Mouse (Mus musculus): Measurements from ENCODE around the gene Cd247. TPM values are rescaled to one million over a fixed set of nuclear protein-coding genes. Genes with fewer than 3 reads are reported as not detected.
A peak's percentile ranks its signal among the peaks of the same experiment; 100 is the strongest.

Cd247 gene
- polyA plus RNA-seq, 1 experiment: 0.29 TPM

- peak in 1 of 2 experiments; percentile 21 for DNase-seq
- Histone ChIP-seq H3K4me3 (replicated peaks; ENCODE audit: insufficient read depth, low read depth, low read length) (no peak overlapping the region), H3K4me1 (ENCODE audit: control insufficient read depth, insufficient read depth, low read length) (no peaks in the 10 kb centered on the region; the same call in 1 of the 2 replicates), H3K27ac (ENCODE audit: insufficient read depth, low read length) (no peak overlapping the region), H3K27me3 (ENCODE audit: control insufficient read depth, insufficient read depth, low read length) (no peaks in the 10 kb centered on the region)
- WGBS: 12% methylated on average over 20 of the region's 20 CpGs
- TF ChIP-seq CTCF (IDR thresholded peaks at IDR 0.05; ENCODE audit: borderline replicate concordance, insufficient read depth, low read depth, low read length) (peak; percentile 65), POLR2A (IDR thresholded peaks at IDR 0.05; ENCODE audit: borderline replicate concordance, insufficient read depth, low read length) (no peak)
Measured at GRCm38 (mm10) chr1:165780586-165781111, 7.8 kb upstream of the Cd247 start.

- TF ChIP-seq POLR2A (IDR thresholded peaks at IDR 0.05; ENCODE audit: borderline replicate concordance, insufficient read depth, low read length) (no peak), CTCF (IDR thresholded peaks at IDR 0.05; ENCODE audit: borderline replicate concordance, insufficient read depth, low read depth, low read length) (no peak)
- no peak overlapping the region for H3K27ac ChIP-seq (ENCODE audit: insufficient read depth, low read length)
- H3K4me3 ChIP-seq (replicated peaks; ENCODE audit: insufficient read depth, low read depth, low read length): no peak overlapping the region
- no peak for DNase-seq
- no peaks in the 10 kb centered on the region for H3K27me3 ChIP-seq (ENCODE audit: control insufficient read depth, insufficient read depth, low read length)
- no peaks in the 10 kb centered on the region; the same call in 1 of the 2 replicates for H3K4me1 ChIP-seq (ENCODE audit: control insufficient read depth, insufficient read depth, low read length)
- WGBS: 81% methylated on average over 9 of the region's 9 CpGs
Measured at GRCm38 (mm10) chr1:165781426-165781825, 7.1 kb upstream of the Cd247 start.

GRCm38 (mm10) chr1:165781911-165782310 lies 6.6 kb upstream of the Cd247 start:
- no peak overlapping the region for H3K27ac ChIP-seq (ENCODE audit: insufficient read depth, low read length)
- WGBS: 79% methylated on average over 12 of the region's 12 CpGs
- no peak overlapping the region for H3K4me3 ChIP-seq (replicated peaks; ENCODE audit: insufficient read depth, low read depth, low read length)
- H3K4me1 ChIP-seq (ENCODE audit: control insufficient read depth, insufficient read depth, low read length): no peaks in the 10 kb centered on the region; the same call in 1 of the 2 replicates
- TF ChIP-seq POLR2A (IDR thresholded peaks at IDR 0.05; ENCODE audit: borderline replicate concordance, insufficient read depth, low read length) (no peak), CTCF (IDR thresholded peaks at IDR 0.05; ENCODE audit: borderline replicate concordance, insufficient read depth, low read depth, low read length) (no peak)
- no peak for DNase-seq
- no peaks in the 10 kb centered on the region for H3K27me3 ChIP-seq (ENCODE audit: control insufficient read depth, insufficient read depth, low read length)

GRCm38 (mm10) chr1:165786296-165786695 lies 2.2 kb upstream of the Cd247 start:
- 11% methylated on average over 11 of the region's 11 CpGs for WGBS
- TF ChIP-seq CTCF (IDR thresholded peaks at IDR 0.05; ENCODE audit: borderline replicate concordance, insufficient read depth, low read depth, low read length): no peak
- TF ChIP-seq POLR2A (IDR thresholded peaks at IDR 0.05; ENCODE audit: borderline replicate concordance, insufficient read depth, low read length): no peak
- H3K27ac ChIP-seq (ENCODE audit: insufficient read depth, low read length): no peak overlapping the region
- no peak for DNase-seq
- no peaks in the 10 kb centered on the region for H3K4me1 ChIP-seq (ENCODE audit: control insufficient read depth, insufficient read depth, low read length)
- no peaks in the 10 kb centered on the region for H3K27me3 ChIP-seq (ENCODE audit: control insufficient read depth, insufficient read depth, low read length)
- H3K4me3 ChIP-seq (replicated peaks; ENCODE audit: insufficient read depth, low read depth, low read length): no peak overlapping the region

- Histone ChIP-seq H3K4me3 (replicated peaks; ENCODE audit: insufficient read depth, low read depth, low read length) (no peak overlapping the region), H3K4me1 (ENCODE audit: control insufficient read depth, insufficient read depth, low read length) (no peaks in the 10 kb centered on the region), H3K27me3 (ENCODE audit: control insufficient read depth, insufficient read depth, low read length) (no peaks in the 10 kb centered on the region), H3K27ac (ENCODE audit: insufficient read depth, low read length) (no peak overlapping the region)
- DNase-seq: no peak
- WGBS: 80% methylated on average over 17 of the region's 17 CpGs
- TF ChIP-seq CTCF (IDR thresholded peaks at IDR 0.05; ENCODE audit: borderline replicate concordance, insufficient read depth, low read depth, low read length): no peak
- TF ChIP-seq POLR2A (IDR thresholded peaks at IDR 0.05; ENCODE audit: borderline replicate concordance, insufficient read depth, low read length): no peak
Measured at GRCm38 (mm10) chr1:165789066-165789660, 682 bp downstream of the Cd247 start.

- no peak overlapping the region for H3K27ac ChIP-seq (ENCODE audit: insufficient read depth, low read length)
- H3K4me1 ChIP-seq (ENCODE audit: control insufficient read depth, insufficient read depth, low read length): no peaks in the 10 kb centered on the region
- no peak for TF ChIP-seq CTCF (IDR thresholded peaks at IDR 0.05; ENCODE audit: borderline replicate concordance, insufficient read depth, low read depth, low read length)
- no peak for TF ChIP-seq POLR2A (IDR thresholded peaks at IDR 0.05; ENCODE audit: borderline replicate concordance, insufficient read depth, low read length)
- WGBS: 94% methylated on average over 6 of the region's 6 CpGs
- H3K27me3 ChIP-seq (ENCODE audit: control insufficient read depth, insufficient read depth, low read length): no peaks in the 10 kb centered on the region
- no peak for DNase-seq
- H3K4me3 ChIP-seq (replicated peaks; ENCODE audit: insufficient read depth, low read depth, low read length): no peak overlapping the region
Measured at GRCm38 (mm10) chr1:165789963-165790362, 1.5 kb downstream of the Cd247 start.

GRCm38 (mm10) chr1:165790461-165791210 lies 2.2 kb downstream of the Cd247 start:
- no peak overlapping the region for H3K27ac ChIP-seq (ENCODE audit: insufficient read depth, low read length)
- TF ChIP-seq POLR2A (IDR thresholded peaks at IDR 0.05; ENCODE audit: borderline replicate concordance, insufficient read depth, low read length) (no peak), CTCF (IDR thresholded peaks at IDR 0.05; ENCODE audit: borderline replicate concordance, insufficient read depth, low read depth, low read length) (no peak)

More at GRCm38 (mm10) chr1:165790461-165791210, 2.2 kb downstream of the Cd247 start:
- Histone ChIP-seq H3K27me3 (ENCODE audit: control insufficient read depth, insufficient read depth, low read length) (no peaks in the 10 kb centered on the region), H3K4me3 (replicated peaks; ENCODE audit: insufficient read depth, low read depth, low read length) (no peak overlapping the region), H3K4me1 (ENCODE audit: control insufficient read depth, insufficient read depth, low read length) (no peaks in the 10 kb centered on the region)
- WGBS: 94% methylated on average over 17 of the region's 17 CpGs
- DNase-seq: no peak

Data from cerebellum, adult 2 months (tissue).